Mouse (Mus musculus) cerebellum, adult 2 months (tissue): Measurements from ENCODE around the gene Ptpn4. TPM values are rescaled to one million over a fixed set of nuclear protein-coding genes. Genes with fewer than 3 reads are reported as not detected.

Experiments used
- DNase-seq, 2 experiments: peaks; one replicate each; pipeline ENCODE4 v3.0.0; 2021
- H3K27ac ChIP-seq: fragments of 200-500 bp; 2 replicates; pipeline ENCODE4 v1.5.1; 2012; ENCODE audit warnings: low read length, control low read depth, inconsistent platforms; ENCODE audit not compliant: insufficient read depth
- H3K27me3 ChIP-seq: fragments of 200-500 bp; 2 replicates; pipeline ENCODE4 v1.6.1; 2012; ENCODE audit warnings: inconsistent platforms, mild to moderate bottlenecking, low read length, moderate library complexity; ENCODE audit not compliant: control insufficient read depth, insufficient read depth
- H3K4me1 ChIP-seq: fragments of 200-500 bp; 2 replicates; pipeline ENCODE4 v1.6.1; 2011; ENCODE audit warnings: low read length; ENCODE audit not compliant: control insufficient read depth, insufficient read depth
- H3K4me3 ChIP-seq: fragments of 200-500 bp; replicated peaks from 2 replicates; pipeline ENCODE3; 2011; ENCODE audit warnings: mild to moderate bottlenecking, low read depth, low read length, control low read depth; ENCODE audit not compliant: insufficient read depth
- CTCF ChIP-seq: fragments of 200-500 bp; IDR thresholded peaks from 2 replicates; pipeline ENCODE4 v1.5.1; 2011; ENCODE audit warnings: low read depth, mild to moderate bottlenecking, control low read depth, low read length, moderate library complexity, borderline replicate concordance; ENCODE audit not compliant: insufficient read depth
- POLR2A ChIP-seq: fragments of 200-500 bp; IDR thresholded peaks from 2 replicates; pipeline ENCODE4 v1.6.1; 2011; ENCODE audit warnings: low read length, control low read depth, borderline replicate concordance; ENCODE audit not compliant: insufficient read depth
- WGBS: fragments of 180-500 bp; shearing (Covaris S2); methylation state at CpG from one replicate; pipeline ENCODE4 v1.1.7; 2018; 5-methylcytosine and 5-hydroxymethylcytosine counted together
- polyA plus RNA-seq: library from polyadenylated mRNA; depleted of rRNA; stranded (reverse); fragments of >200 nt; gene quantifications from 2 replicates; pipeline ENCODE4 v1.2.3, GENCODE M21; 2012

The Ptpn4 gene
- polyA plus RNA-seq, 1 experiment: 25.6 TPM

DNA sequence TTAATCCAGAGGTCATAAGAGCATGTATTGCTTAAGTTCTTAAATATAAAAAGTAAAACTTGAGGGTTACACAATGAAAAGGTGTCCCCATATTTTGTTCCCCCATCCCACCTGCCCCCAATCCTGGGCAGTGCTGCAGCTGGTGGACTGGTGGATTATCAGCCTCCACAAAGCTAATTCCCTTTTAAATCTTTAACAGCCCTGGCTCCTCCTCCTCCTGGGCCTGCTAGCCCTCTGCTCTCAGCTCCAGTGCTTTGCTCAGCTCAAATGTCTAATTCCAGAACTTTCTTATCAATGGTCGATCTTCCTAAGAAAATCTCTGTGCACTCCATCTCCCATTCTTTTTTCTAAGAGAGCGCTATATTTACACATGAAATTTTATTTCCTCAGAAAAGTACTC, 191.1 kb downstream of the Ptpn4 start:
- 85% methylated on average over 2 of the region's 2 CpGs for WGBS
- no peak for DNase-seq
- Histone ChIP-seq H3K27ac (no peak overlapping the region), H3K4me1 (peaks cover 4% of the 10 kb centered on the region; the same call in 1 of the 2 replicates), H3K4me3 (no peak overlapping the region), H3K27me3 (no peaks in the 10 kb centered on the region)
- TF ChIP-seq POLR2A (no peak), CTCF (no peak)

DNA sequence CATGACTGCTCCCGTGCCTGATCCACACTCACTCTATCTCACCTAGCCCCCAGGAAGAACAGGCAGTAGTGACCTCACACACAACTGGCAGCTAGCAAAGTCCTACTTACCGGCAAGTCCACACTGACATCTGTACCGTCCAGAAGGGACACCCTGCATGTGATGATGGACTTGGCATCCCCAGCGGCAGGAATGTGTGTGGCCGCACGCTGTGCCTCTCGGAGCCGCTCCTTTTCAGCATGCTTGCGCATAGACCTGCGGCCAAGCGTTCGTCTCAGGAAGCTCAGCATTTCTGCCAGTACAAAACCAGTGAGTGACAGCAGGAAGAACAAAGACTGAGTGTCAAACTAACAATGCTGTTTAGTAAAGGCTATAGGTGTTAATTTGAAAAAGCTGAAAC, 195.0 kb downstream of the Ptpn4 start:
- WGBS: 10% methylated on average over 12 of the region's 12 CpGs
- TF ChIP-seq CTCF (no peak), POLR2A (no peak)
- Histone ChIP-seq H3K4me1 (peaks cover 4% of the 10 kb centered on the region; the same call in 1 of the 2 replicates), H3K4me3 (no peak overlapping the region), H3K27ac (no peak overlapping the region), H3K27me3 (no peaks in the 10 kb centered on the region)
- DNase-seq: peak; percentile 21 to 24

- no peak for DNase-seq
- no peak overlapping the region for H3K27ac ChIP-seq
- H3K4me1 ChIP-seq: peaks cover 4% of the 10 kb centered on the region; the same call in 1 of the 2 replicates
- no peaks in the 10 kb centered on the region for H3K27me3 ChIP-seq
- no peak overlapping the region for H3K4me3 ChIP-seq
- no peak for TF ChIP-seq POLR2A
- no peak for TF ChIP-seq CTCF
Measured at GRCm38 (mm10) chr1:119641090-119641812, 196.2 kb downstream of the Ptpn4 start.

DNA sequence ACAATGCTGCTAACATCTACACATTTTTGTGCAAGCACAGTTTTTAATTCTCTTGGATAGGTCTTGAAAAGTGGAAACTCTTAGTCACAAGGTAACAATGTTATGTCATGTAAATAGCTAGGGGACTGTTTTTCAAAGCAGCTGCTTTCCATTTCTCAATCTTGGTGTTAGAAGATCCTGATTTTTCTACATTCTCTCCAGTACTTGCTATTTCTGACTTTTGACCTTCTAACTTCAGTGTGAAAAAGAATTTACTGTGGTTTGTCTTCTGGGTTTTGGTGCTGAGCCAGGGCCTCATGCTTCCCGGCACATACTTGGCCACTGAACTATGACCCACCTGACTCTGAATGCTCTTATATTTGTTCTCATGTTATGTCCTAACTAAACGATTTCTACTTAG, 197.4 kb downstream of the Ptpn4 start:
- no peak overlapping the region for H3K27ac ChIP-seq
- no peak for TF ChIP-seq POLR2A
- TF ChIP-seq CTCF: no peak

DNA sequence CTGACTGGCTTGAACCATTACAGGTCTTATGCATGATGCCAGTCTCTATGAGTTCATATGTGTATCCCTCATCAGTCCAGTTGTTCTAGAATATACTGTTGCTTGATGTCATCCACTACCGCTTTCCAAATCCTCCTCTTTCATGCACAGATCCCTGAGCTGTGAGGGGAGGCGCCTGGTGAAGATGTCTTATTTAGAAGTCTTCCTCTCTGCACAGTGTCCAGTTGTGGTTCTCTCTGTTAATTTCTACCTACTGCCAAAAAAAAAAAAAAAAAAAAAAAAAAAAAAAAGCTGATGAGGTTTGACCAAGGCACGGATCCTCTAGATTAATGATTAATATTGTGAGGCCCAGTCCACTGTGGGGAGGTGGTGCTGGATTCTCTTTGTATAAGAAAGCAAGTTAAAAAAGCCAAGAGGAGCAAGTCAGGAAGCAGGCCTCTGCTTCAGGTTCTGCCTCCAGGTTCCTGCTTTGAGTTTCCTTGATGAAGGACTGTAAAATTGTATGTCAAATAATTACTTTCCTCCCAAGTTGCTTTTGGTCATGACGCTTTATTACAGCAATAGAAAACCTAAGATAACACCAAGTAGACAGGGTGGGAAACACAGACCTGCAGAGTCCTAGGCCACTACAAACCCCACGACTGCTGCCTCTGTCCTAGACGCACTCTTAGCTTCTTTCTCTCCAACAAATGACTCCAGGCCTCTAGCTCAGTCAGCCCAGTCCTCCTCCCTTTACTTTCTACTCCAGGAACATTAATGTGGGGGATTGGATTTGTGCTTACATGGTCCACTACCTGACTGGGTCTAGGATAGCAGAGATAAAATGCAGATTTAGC, 200.0 kb downstream of the Ptpn4 start:
- no peak for DNase-seq
- Histone ChIP-seq H3K27me3 (no peaks in the 10 kb centered on the region), H3K27ac (no peak overlapping the region), H3K4me3 (no peak overlapping the region), H3K4me1 (peaks cover 3% of the 10 kb centered on the region; the same call in 1 of the 2 replicates)
- 94% methylated on average over 6 of the region's 6 CpGs for WGBS
- TF ChIP-seq POLR2A (no peak), CTCF (no peak)

More for the DNA sequence above, 197.4 kb downstream of the Ptpn4 start:
- no peak for DNase-seq
- Histone ChIP-seq H3K4me1 (peaks cover 4% of the 10 kb centered on the region; the same call in 1 of the 2 replicates), H3K27me3 (no peaks in the 10 kb centered on the region), H3K4me3 (no peak overlapping the region)
- WGBS: 78% methylated on average over 2 of the region's 2 CpGs

GRCm38 (mm10) chr1:119634746-119635145, 202.7 kb downstream of the Ptpn4 start:
- no peak overlapping the region for H3K4me3 ChIP-seq
- no peaks in the 10 kb centered on the region for H3K4me1 ChIP-seq
- 61% methylated on average over 3 of the region's 3 CpGs for WGBS
- no peak overlapping the region for H3K27ac ChIP-seq
- TF ChIP-seq POLR2A (no peak), CTCF (no peak)
- DNase-seq: no peak
- H3K27me3 ChIP-seq: no peaks in the 10 kb centered on the region

- TF ChIP-seq CTCF: no peak
- TF ChIP-seq POLR2A: no peak
- Histone ChIP-seq H3K4me3 (no peak overlapping the region), H3K27ac (no peak overlapping the region), H3K27me3 (no peaks in the 10 kb centered on the region), H3K4me1 (no peaks in the 10 kb centered on the region)
- DNase-seq: no peak
- 79% methylated on average over 1 of the region's 1 CpGs for WGBS
Measured at GRCm38 (mm10) chr1:119630428-119630827, 207.0 kb downstream of the Ptpn4 start.

GRCm38 (mm10) chr1:119626837-119627236, 210.6 kb downstream of the Ptpn4 start:
- Histone ChIP-seq H3K4me1 (no peaks in the 10 kb centered on the region), H3K27ac (no peak overlapping the region), H3K27me3 (no peaks in the 10 kb centered on the region), H3K4me3 (no peak overlapping the region)
- WGBS: 96% methylated on average over 4 of the region's 4 CpGs
- no peak for DNase-seq
- TF ChIP-seq CTCF (no peak), POLR2A (no peak)
